Mouse (Mus musculus) right cerebral cortex, postnatal 36 days (tissue): Measurements from ENCODE around the gene Mcat.
A peak's percentile ranks its signal among the peaks of the same experiment; 100 is the strongest.

Experiments used
- DNase-seq, 2 experiments: peaks; one replicate each; pipeline ENCODE4 v3.0.0; 2022; ENCODE audit warnings: low spot score in 2 of 2, mixed read lengths in 1 of 2

The Mcat gene

GRCm38 (mm10) chr15:83535890-83536231 lies 27.7 kb downstream of the Mcat start:
- no peak for DNase-seq

- no peak for DNase-seq
Measured at GRCm38 (mm10) chr15:83534960-83535889, 28.4 kb downstream of the Mcat start.

GRCm38 (mm10) chr15:83532606-83533005 lies 31.0 kb downstream of the Mcat start:
- DNase-seq = no peak

- no peak for DNase-seq
Measured at GRCm38 (mm10) chr15:83531961-83532469, 31.6 kb downstream of the Mcat start.

GRCm38 (mm10) chr15:83530688-83531087 lies 32.9 kb downstream of the Mcat start:
- no peak for DNase-seq

GRCm38 (mm10) chr15:83530233-83530632 lies 33.4 kb downstream of the Mcat start:
- no peak for DNase-seq

- DNase-seq = no peak
Measured at GRCm38 (mm10) chr15:83529765-83530164, 33.8 kb downstream of the Mcat start.

- DNase-seq = no peak
Measured at GRCm38 (mm10) chr15:83528892-83529291, 34.7 kb downstream of the Mcat start.

- no peak for DNase-seq
Measured at GRCm38 (mm10) chr15:83527747-83528146, 35.8 kb downstream of the Mcat start.

GRCm38 (mm10) chr15:83527092-83527437 lies 36.5 kb downstream of the Mcat start:
- DNase-seq = no peak

GRCm38 (mm10) chr15:83526424-83527091 lies 37.0 kb downstream of the Mcat start, which contains the start of gene Bik:
TSS of gene Bik (plus strand) at chr15:83526862.
- DNase-seq = no peak

GRCm38 (mm10) chr15:83524333-83524729 lies 39.3 kb downstream of the Mcat start:
- no peak for DNase-seq

- DNase-seq = no peak
Measured at GRCm38 (mm10) chr15:83523638-83524332, 39.8 kb downstream of the Mcat start.

GRCm38 (mm10) chr15:83523196-83523595 lies 40.4 kb downstream of the Mcat start:
- DNase-seq = no peak

GRCm38 (mm10) chr15:83520861-83521382 lies 42.7 kb downstream of the Mcat start:
- no peak for DNase-seq

- peak in 1 of 2 experiments; percentile 19 for DNase-seq
Measured at GRCm38 (mm10) chr15:83518215-83519048, 45.2 kb downstream of the Mcat start.

GRCm38 (mm10) chr15:83515018-83515417 lies 48.6 kb downstream of the Mcat start:
- no peak for DNase-seq

- no peak for DNase-seq
Measured at GRCm38 (mm10) chr15:83512489-83513281, 50.9 kb downstream of the Mcat start.

GRCm38 (mm10) chr15:83510805-83511405 lies 52.7 kb downstream of the Mcat start, which contains the start of gene Ttll1:
TSS of gene Ttll1 (minus strand) at chr15:83510893.
- peak; percentile 92 to 93 for DNase-seq
